Comparison of ENCODE assay signal across 9 mouse cellular contexts in genomic region chr11:72343904-72344303, GRCm38 (mm10). TPM values are rescaled to one million over a fixed set of nuclear protein-coding genes. Genes with fewer than 3 reads are reported as not detected.
DNase-seq lines count a peak whose midpoint lies in the region; ATAC-seq lines count a peak whose summit lies in the region.
"Had no signal": no experiment of that assay in that cellular context is flagged by ENCODE, and none has a peak within 500 bp of the region (broad histone marks: within the 10 kb centered on the region; RNA-seq: fewer than 3 reads in every experiment).

No protein-coding gene starts in this region.

- H3K4me1 ChIP-seq in liver, embryonic 11.5 days (replicated peaks; ENCODE audit: control insufficient read depth, insufficient read depth, low read length): no peaks in the 10 kb centered on the region

- peak; percentile 55 for DNase-seq in CD4-positive, CD25-positive, alpha-beta regulatory T cell, adult 2 months (ENCODE audit: low read depth, low spot score)
- peak; percentile 45 to 68 for DNase-seq in left cerebral cortex, adult 18-20 months (ENCODE audit: low spot score in 2 of 2)
- no peak for DNase-seq in left cerebral cortex, adult 11 months (ENCODE audit: low spot score)
- peak; percentile 63 to 77 for DNase-seq in adrenal gland, postnatal 36 days
- peak; percentile 44 to 65 for DNase-seq in gastrocnemius, postnatal 4 days (ENCODE audit: low spot score in 2 of 2)
- peak; percentile 41 for DNase-seq in liver, embryonic 11.5 days (ENCODE audit: low spot score)
- DNase-seq in right cerebral cortex, postnatal 4 days: peak; percentile 71

- no peak overlapping the region for H3K27ac ChIP-seq in liver, embryonic 11.5 days (ENCODE audit: low read depth, low read length)
- H3K27ac ChIP-seq: neural tube, embryonic 12.5 days had no signal

- ATAC-seq in CD4-positive, CD25-positive, alpha-beta regulatory T cell, adult 4 months: no peak
- ATAC-seq in liver, embryonic 11.5 days (replicated peaks; ENCODE audit: low FRiP score): no peak

- no peaks in the 10 kb centered on the region for H3K9me3 ChIP-seq in liver, embryonic 11.5 days (ENCODE audit: control insufficient read depth, low read length)
- H3K9me3 ChIP-seq: neural tube, embryonic 12.5 days had no signal

- 23% methylated on average over 8 of the region's 8 CpGs for WGBS in liver, embryonic 11.5 days

- H3K36me3 ChIP-seq in liver, embryonic 11.5 days (ENCODE audit: control insufficient read depth, insufficient read depth, low read length): no peaks in the 10 kb centered on the region
- H3K36me3 ChIP-seq: neural tube, embryonic 12.5 days had no signal

- no peak overlapping the region for H3K4me3 ChIP-seq in liver, embryonic 11.5 days (ENCODE audit: low read depth, low read length)
- H3K4me3 ChIP-seq: neural tube, embryonic 12.5 days had no signal

- H3K9ac ChIP-seq in liver, embryonic 11.5 days (ENCODE audit: low read depth, low read length): no peak overlapping the region
- H3K9ac ChIP-seq: neural tube, embryonic 12.5 days had no signal

- no peak overlapping the region for H3K4me2 ChIP-seq in liver, embryonic 11.5 days
- H3K4me2 ChIP-seq: neural tube, embryonic 12.5 days had no signal

- H3K27me3 ChIP-seq in liver, embryonic 11.5 days (replicated peaks; ENCODE audit: control insufficient read depth, insufficient read depth, low read length): no peaks in the 10 kb centered on the region; the same call in 1 of the 2 replicates
- H3K27me3 ChIP-seq: neural tube, embryonic 12.5 days had no signal

RNA-seq across cellular contexts. Expression of gene Tekt1, which starts 18.3 kb away (rescaled TPM):
- not detected for polyA plus RNA-seq in CD4-positive, CD25-positive, alpha-beta regulatory T cell, adult 4 months (2017; shearing (Covaris generic))
- total RNA-seq in left cerebral cortex, adult 18-20 months (2021): 1 to 10 TPM; 2.4 to 3.1 TPM
- total RNA-seq in adrenal gland, postnatal 36 days (2021): under 1 TPM; 0.26 to 0.40 TPM
- total RNA-seq in gastrocnemius, postnatal 4 days (2021): 1 to 10 TPM; 1.5 to 2.2 TPM
- 1.1 and 1.3 TPM in 2 replicates for polyA plus RNA-seq in liver, embryonic 11.5 days (2014; fragmentation: Nextera tagmentation; extraction: Ambion mirVana)

RNA-seq across cellular contexts. Expression of gene Fbxo39, which starts 29.7 kb away (rescaled TPM):
- polyA plus RNA-seq in CD4-positive, CD25-positive, alpha-beta regulatory T cell, adult 4 months (2017; shearing (Covaris generic)): under 1 TPM in 1 of 2 experiments, not detected in 1; 0.96 TPM
- not detected for total RNA-seq in left cerebral cortex, adult 18-20 months (2021)
- total RNA-seq in adrenal gland, postnatal 36 days (2021): not detected
- total RNA-seq in gastrocnemius, postnatal 4 days (2021): not detected
- polyA plus RNA-seq in liver, embryonic 11.5 days (2014; fragmentation: Nextera tagmentation; extraction: Ambion mirVana): not detected in 2 replicates
- polyA plus RNA-seq: neural tube, embryonic 12.5 days had no signal

RNA-seq across cellular contexts. Expression of gene Xaf1, which starts 42.5 kb away (rescaled TPM):
- 100 to 1,000 TPM in 1 of 2 experiments, 10 to 100 TPM in 1; 97.3 to 116 TPM for polyA plus RNA-seq in CD4-positive, CD25-positive, alpha-beta regulatory T cell, adult 4 months (2017; shearing (Covaris generic))
- 1 to 10 TPM; 7.5 to 7.6 TPM for total RNA-seq in left cerebral cortex, adult 18-20 months (2021)
- 10 to 100 TPM; 30.0 to 33.3 TPM for total RNA-seq in adrenal gland, postnatal 36 days (2021)
- total RNA-seq in gastrocnemius, postnatal 4 days (2021): 10 to 100 TPM; 10.0 to 10.8 TPM
- 2.7 and 2.8 TPM in 2 replicates for polyA plus RNA-seq in liver, embryonic 11.5 days (2014; fragmentation: Nextera tagmentation; extraction: Ambion mirVana)
